Mouse (Mus musculus) right cerebral cortex, adult 2 months (tissue): Measurements from ENCODE around the gene Lrrc42.

Experiments used
- DNase-seq, 2 experiments: peaks; one replicate each; pipeline ENCODE4 v3.0.0; 2021 to 2022; ENCODE audit warnings: low spot score in 2 of 2

The Lrrc42 gene

DNA sequence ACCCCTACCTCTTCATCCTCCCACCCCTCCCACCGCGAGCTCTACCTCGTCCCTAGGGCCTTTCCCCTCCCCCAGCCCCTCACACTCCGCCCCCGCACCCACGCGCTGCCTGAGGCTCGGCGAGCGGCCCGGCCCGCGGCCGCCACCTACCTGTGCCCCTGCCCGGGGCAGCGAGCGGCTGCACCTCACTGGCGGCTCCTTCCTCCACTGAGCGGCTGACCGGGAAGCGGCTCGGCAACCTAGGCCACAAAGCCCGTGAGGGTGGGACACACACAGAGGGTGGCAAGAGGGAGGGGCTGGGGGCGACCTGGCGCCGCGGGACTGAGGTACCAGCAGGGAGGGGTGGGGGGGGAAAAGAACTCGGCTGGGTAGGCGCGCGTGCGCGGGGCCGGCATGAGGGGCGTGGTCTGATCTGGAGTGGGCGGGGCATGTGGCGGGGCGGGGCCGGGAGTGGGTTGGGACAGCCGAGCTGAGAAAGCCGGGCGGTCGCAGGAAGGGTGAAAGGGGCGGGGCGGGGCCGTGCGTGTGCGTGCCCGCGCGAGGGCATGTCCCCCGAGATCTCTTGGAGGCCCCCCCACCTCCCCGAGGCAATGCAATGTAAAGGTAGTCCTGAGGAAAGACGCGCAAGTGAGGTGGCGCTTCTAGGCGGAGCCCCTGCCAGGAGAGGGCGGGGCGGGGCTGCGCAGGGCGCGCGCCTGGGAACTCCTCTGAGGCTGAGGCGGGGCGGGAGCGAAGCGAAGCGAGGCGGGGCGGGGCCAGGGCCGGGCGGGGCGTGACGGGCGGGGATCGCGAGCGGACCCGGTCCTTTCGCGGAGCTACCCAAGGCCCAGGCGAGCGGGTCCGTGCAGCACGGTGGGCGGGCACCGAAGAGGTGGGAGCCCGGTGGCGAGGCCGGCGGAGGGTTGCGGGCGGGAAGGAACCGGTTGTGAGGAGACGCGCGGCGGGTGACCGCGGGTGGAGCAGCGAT is at the start of gene Lrrc42, which contains the start of gene Hspb11:
Gene Lrrc42 (minus strand): TSS at position 408 of the 967 bp plus-strand sequence.
Gene Hspb11 (plus strand): TSS at position 469 of the 967 bp plus-strand sequence.
- DNase-seq, result peak; percentile 88 to 89

DNA sequence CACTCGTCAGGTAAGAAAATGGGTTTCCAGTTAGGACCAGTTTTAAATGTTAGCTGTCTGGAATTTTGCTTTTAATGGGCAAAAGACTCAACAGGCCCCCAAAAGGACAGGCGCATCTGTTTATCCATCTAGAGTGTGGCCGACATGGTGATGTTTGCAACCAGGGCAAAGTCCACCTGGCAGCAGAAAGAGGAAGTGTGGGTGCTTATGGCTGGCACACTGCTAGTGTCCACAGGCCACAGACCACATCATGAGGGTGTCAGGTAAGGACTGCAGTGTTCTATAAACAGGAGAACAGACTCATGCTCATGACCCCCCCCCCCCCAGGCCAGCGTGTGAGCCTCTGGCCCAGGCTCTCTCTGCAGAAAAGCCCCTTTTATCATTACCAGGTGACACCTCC is 49.5 kb upstream of the Lrrc42 start:
- DNase-seq, result no peak

GRCm38 (mm10) chr4:107302221-107302620 is 48.9 kb upstream of the Lrrc42 start:
- no peak for DNase-seq

DNA sequence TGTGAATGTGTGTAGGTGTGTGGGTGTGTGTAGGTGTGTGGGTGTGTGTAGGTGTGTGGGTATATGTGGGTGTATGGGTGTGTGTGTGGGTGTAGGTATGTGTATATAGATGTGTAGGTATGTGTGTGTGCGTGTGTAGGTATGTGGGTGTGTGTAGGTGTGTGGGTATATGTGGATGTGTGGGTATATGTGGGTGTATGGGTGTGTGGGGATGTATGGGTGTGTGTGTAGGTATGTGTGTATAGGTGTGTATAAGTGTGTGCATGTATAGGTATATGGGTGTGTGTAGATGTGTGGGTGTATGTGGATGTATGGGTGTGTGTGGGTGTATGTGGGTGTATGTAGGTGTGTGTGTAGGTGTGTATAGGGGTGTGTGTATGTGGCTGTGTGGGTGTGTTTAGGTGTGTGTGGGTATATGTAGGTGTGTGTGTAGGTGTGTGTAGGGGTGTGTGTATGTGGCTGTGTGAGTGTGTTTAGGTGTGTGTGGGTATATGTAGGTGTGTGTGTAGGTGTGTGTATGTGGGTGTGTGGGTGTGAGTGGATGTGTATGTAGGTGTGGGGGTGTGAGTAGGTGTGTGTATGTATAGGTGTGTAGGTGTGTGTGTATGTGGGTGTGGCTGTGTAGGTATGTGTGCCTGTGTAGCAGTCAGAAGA is 47.7 kb upstream of the Lrrc42 start:
- no peak for DNase-seq

GRCm38 (mm10) chr4:107300371-107300770 is 47.0 kb upstream of the Lrrc42 start:
- DNase-seq, result no peak

DNA sequence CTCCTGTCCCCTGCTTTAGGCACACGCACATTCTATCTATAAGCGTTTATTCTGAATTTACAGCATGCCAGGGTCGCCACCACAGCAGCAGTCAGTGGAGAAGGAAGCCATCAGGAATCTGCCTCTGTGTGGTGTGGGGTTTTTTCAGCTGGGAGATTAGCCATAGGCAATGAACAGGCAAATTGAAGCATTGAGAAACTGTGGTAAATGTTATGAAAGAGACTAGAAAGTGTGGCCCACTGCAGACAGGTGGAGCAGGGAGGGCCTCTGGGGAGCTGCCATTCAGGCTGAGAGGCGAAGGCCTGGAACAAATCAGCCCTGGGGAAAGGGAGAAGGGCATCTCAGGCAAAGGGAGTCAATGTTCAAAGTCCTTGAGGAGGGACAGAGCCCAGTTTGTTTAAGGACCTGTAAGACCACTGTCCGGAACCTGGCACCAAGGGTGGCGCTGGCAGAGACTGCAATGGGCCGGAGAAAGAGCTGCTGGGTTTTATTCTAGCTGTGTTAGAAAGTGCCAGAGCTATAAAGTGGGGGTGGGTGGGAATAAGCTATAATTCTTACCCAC is 46.5 kb upstream of the Lrrc42 start:
- DNase-seq, result no peak

- no peak for DNase-seq
Measured at GRCm38 (mm10) chr4:107298071-107298606, 44.8 kb upstream of the Lrrc42 start.

DNA sequence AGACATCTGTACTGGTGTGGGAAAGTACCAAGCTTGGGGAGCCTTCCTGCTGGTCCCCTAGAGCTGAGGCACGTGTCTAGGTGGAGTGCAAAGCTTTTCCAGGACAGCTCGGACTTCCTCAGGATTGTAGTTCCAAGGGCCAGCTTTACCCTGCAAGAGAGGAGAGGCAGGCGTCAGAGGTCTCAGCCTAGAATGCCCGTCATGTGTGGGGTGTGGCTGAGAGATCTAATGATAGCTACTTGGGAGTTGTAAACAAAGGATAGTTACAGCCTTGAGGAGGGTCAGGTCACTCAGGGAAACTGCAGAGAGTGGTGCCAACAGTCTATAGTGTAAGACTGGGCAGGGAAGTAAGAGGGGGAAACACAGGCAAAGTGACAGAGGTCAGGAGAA is 38.9 kb upstream of the Lrrc42 start:
- no peak for DNase-seq

DNA sequence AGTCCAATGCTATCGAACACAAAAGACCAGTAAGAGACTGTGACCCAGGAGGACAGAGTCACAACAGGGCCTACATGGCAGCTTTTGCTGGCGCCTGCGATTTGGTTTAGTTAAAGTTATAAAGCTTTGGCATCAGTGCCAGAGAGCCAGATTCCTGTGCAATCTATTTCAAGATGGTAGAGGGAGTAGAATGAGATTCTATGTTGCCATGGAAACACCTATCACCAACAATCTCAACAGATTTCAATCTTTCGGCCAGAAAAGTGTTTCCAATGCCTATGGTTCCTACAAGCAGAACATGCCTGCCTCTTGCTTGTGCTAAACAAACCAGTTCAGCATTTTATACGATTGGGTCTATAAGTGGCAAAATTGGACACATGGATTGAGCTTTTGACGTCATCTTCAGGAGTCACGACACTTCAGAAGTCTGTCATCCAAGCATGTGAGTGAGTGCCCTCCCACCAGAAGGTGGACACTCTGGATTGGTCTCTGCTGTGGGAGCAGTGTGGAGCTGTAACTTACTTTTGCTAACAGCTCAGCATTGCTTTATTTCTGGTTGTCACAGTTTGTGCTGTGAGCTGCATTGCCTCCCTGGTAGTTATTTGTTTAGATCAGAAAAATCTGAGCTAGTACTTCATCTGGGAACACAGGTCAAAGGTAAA is 38.4 kb upstream of the Lrrc42 start:
- DNase-seq, result peak; percentile 5 to 35

GRCm38 (mm10) chr4:107287517-107287916 is 34.2 kb upstream of the Lrrc42 start:
- DNase-seq, result no peak

DNA sequence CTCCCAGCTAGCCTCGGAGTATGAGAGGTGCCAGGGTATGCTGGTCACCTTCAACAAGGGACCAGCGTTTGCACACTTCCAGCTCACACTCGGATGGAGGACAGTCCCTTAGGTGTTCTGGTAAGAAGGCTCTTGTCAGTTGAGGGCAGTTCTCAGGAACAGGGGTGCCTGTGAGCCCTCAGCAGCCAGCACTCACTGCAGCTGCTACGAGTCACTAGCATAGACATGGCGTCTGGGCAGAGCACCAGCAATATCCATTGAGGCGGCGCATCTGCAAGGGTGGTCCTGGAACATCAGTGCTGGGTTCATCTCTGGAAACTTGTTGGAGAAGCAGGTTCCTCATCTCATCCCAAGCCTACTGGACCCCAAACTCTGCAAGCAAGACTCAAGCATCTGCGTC is 33.1 kb upstream of the Lrrc42 start:
- no peak for DNase-seq

DNA sequence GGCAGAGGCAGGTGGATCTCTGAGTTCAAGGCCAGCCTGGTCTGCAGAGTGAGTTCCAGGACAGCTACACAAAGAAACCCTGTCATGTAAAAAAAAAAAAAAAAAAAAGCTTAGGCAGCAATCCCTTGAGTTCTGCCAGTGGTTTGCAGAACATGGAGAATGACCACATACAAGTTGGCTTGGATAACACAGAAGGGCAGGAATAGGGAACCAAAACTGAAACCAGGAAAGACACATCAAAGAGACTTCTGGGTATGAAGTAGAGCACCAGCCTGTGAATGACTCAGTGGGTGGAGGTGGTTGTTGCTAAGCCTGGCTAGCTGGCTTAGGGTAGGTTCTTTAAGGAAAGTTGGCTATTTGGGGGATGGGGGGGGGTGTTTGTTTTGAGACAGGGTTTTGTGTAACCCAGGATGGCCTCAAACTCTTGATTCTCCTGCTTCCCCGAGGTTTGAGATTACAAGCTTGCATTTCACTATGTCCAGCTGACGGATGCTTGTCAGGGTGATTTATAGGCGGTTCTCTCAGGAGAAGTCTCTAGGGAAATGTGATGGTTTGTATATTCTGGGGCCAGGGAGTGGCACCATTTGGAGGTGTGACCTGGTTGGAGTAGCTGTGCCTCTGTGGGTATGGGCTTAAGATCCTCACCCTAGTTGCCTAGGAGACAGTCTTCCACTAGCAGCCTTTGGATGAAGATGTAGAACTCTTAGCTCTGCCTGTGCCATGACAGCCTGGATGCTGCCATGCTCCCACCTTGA is 32.3 kb upstream of the Lrrc42 start:
- no peak for DNase-seq

- no peak for DNase-seq
Measured at GRCm38 (mm10) chr4:107280843-107281475, 27.6 kb upstream of the Lrrc42 start.

DNA sequence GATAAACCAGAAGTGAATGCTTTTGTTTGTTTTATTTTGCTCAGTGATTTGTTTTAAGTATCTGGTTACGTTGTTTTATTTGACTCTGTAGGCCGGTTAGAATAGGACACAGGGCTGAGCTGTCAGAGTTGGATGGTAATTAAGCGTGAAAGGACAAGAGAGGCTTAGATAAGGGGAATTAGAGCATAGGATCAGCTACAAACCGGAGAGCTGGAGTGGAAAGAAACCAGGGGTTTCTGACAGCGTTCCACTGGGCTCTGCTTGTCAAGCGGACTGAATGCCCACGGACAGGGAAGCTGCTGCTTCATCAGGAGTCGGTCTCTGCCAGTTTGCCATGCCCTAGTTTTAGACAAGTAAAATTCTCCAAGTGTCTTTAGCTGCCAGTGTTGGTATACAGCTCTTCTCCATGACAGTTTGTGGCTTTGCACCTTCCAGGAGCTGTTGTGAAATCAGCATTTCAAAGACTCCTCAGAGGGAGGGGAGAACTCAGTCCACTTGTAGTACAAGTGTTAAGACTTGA is 24.9 kb upstream of the Lrrc42 start:
- DNase-seq, result no peak

GRCm38 (mm10) chr4:107274511-107274910 is 21.2 kb upstream of the Lrrc42 start:
- no peak for DNase-seq

DNA sequence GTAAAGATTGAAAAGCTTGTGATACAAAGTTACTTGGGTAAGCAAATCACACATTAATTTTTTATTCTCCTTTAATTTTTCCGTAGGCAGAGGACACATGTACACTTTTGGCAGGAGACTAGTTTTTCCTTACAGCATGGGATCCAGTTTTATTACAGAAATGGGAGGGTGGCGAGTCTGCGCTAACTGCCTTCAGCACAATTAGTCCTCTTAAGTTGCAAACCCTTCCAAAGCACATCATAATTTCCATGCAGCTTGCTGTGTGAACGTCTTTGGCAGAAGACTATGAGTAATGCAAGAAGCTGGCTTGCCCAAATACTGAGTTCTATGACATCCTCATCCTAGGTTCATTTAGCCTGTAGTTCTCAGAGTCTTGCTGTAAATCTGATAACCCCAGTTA is 20.4 kb upstream of the Lrrc42 start:
- DNase-seq, result no peak

DNA sequence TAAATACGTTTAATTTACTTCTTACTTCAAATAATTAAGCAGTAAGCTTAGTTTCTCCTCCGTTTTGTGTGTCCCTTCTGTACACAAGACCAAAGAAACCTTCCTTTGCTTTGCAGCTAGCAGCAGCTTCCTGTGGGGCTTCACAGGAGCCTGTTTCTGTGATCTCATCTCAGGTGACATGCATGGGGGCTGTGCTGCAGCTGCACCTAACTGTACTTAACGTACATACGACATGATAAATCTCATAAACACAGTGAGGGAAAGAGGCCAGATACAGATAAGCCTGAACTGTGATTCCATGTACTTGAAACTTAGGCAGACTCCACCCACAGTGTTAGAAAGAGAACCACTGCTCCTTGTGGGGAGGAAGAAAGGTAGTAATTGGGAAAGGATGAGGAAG is 6.7 kb upstream of the Lrrc42 start:
- no peak for DNase-seq

DNA sequence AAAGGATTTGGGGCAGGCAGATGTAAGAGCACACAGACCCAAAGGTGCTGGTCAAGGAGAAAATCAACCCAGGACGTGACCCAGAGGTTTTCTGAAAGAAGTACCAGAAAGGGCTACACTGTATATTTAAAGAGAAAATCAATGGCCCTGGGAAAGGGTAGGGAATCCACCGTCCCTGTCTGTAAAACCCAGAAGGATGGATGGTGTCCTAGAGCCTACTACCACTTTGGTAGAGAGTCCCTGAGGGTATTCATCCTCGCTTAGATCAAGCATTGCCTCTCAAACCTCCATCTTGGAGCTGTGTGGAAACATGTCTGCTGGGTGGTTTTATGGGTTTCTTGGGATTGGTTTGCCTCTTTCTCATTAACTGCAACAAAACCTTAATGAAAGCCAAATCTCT is 1.1 kb upstream of the Lrrc42 start:
- peak in 1 of 2 experiments; percentile 11 for DNase-seq

DNA sequence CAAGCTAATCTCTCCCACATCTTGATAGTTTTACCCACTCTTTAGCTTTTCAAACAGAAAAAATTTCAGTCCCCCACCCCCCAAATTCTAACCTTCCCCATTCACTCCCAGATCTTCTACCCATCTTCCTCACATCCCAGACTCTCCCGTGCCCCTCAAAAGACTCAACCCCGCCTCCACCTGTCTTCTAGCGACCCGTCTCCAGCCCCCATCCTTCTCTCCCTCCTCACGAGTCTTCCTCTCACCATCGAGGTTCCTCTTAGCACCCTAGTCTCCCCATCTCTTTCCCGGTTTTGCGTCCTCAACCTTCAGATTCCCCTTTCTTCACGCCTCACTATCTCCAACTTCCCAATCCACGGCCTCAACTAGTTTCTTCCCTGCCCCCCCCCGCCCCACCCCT is 810 bp downstream of the Lrrc42 start:
- no peak for DNase-seq

GRCm38 (mm10) chr4:107250494-107250893 is 2.8 kb downstream of the Lrrc42 start:
- peak in 1 of 2 experiments; percentile 50 for DNase-seq
